Mouse (Mus musculus): ENCODE measurements around the gene Tmem119. TPM values are rescaled to one million over a fixed set of nuclear protein-coding genes. Genes with fewer than 3 reads are reported as not detected.
"Not testable (repeated sequence)": the region's sequence is repeated elsewhere in the genome, so short reads cannot be mapped to it uniquely, and the experiment has no call there.

The Tmem119 gene
- total RNA-seq, 2 experiments from 2014 or later, result 18.4 to 23.9 TPM

GRCm38 (mm10) chr5:113824228-113824627 lies 23.9 kb upstream of the Tmem119 start:
- DNase-seq (ENCODE audit: extremely low spot score in 1 of 2, low spot score in 1 of 2), result no peak

- DNase-seq (ENCODE audit: extremely low spot score in 1 of 2, low spot score in 1 of 2), result no peak
Measured at GRCm38 (mm10) chr5:113818572-113818971, 18.3 kb upstream of the Tmem119 start.

DNA sequence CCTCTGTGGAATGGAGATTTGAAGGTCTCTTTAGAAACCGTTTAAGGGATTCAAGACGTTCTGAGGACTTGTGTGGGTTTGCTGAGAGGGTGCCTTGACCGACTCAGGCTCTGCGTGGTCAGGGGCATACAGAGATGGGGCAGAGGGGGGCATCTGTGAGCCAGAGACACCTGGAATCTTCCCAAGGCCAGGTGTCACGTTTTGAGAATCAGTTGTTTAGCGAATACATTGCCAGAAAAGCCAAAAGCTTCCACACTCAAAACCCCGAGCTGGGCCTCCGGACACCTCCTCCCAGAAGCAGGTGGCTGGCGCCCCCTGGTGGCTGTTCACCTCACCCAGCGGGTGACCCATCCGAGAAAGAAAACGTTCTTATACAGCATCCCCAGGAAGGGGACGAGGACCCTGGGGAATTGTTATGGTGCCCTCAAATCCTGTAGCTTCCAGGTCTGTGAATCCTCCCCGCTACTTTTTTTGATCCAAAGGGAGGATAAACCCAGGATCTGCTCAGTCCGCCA lies 15.4 kb upstream of the Tmem119 start:
- DNase-seq (ENCODE audit: extremely low spot score in 1 of 2, low spot score in 1 of 2), result peak; percentile 59 to 85

GRCm38 (mm10) chr5:113815041-113815389 lies 14.7 kb upstream of the Tmem119 start:
- DNase-seq (ENCODE audit: extremely low spot score in 1 of 2, low spot score in 1 of 2), result no peak

DNA sequence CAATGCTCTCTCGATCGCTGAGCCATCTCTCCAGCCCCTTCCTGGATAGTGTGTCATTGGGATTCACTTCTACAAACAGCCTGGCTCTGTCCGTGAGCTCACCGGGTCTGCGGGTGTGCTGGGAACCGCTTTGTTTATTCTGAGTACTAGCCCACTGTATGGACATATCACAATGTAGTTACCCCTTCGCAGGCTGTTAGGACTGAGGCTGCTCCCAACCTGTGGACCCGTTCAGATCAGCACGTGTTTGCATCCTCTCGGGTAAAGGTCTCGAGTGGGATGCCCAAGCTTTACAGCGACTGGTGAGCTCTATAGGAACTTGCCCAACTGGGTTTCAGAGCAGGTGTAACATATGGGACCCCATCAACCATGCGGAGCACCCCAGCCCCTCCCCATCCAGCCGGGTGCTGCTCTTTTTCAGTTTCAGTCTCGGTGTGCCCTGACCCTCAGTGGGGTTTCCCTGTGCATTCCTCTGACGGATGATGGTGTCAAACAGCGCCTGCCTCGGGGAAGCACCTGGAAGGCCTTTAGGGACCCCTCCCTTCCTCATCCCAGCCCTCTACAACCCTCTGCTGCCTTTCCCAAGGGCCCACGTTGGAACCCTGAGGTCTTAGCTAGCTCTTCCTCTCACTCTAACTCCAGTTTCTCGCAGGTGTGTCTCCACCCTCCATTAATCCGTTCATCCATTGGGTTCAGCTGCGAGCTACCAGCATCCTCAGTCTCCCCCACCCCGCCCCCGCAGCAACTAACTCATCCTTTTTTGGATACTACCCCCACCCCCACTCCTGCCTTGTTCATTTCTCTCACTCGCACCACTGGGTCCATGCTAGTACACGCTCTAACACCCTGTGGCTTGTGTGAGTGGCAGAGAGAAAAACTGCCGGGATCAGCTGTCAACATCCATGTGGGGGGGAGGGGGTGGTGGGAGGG lies 14.1 kb upstream of the Tmem119 start:
- DNase-seq (ENCODE audit: extremely low spot score in 1 of 2, low spot score in 1 of 2), result no peak

DNA sequence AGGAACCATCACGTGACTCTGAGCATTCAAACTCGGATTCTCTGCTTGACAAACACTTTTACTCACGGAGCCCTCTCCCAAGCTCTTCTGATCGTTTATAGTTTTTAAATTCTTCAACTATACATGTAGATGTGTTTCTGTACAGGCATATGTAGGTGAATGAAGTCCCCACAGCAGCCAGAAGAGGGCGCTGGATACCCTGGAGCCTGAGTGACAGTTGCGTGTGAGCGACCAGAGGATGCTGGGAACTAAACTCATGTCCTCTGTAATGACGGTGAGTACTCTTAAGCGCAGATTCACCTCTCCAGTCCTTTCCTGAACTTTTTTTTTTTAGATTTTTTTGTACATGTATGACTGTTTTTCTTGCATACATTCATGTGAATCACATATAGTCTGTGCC lies 13.3 kb upstream of the Tmem119 start:
- DNase-seq (ENCODE audit: extremely low spot score in 1 of 2, low spot score in 1 of 2), result no peak

DNA sequence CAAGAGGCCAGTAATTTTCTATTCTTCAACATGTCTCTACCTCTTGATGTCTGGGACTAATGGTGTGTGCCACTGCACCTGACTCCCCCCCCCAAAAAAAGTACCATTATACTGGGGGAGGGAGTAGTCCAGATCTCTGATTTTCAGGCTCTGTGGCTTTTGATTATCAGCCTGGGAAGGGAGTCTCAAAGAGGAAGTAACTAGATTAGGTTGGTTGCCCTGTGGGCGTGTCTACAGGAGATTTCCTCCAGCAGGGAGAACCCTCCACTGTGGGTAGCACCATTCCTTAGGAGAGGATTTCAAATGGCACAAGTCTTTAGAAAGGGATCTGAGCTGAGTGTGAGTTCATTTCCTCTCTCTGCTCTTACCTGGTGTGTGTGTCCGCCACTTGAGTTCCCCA lies 12.3 kb upstream of the Tmem119 start:
- DNase-seq (ENCODE audit: extremely low spot score in 1 of 2, low spot score in 1 of 2), result no peak

DNA sequence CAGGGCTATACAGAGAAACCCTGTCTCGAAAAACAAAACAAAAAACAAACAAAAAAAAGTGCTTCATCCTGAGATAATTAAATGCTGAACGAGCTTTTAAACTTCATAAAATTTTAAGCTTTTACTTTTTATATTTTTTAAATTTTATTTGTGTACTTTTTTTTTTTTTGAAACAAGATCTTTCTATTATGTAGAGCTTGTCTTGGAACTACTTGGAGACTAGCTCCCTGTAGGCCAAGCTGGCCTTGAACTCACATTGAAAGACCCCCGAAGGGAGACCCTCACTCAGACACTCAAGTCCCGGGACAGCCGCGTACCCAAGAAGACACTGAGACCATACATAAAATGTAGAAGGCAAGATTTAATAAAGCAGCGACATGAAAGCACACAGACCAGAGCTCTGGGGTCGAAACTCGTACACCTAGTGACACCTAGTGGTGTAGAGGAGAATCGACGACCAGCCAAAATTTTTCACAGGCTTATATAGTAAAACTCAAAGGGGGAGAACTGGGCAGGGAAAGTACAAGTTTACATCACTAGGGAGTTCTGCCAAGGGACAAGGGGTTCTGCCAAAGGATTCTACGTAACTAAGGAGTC lies 11.6 kb upstream of the Tmem119 start:
- DNase-seq (ENCODE audit: extremely low spot score in 1 of 2, low spot score in 1 of 2), result not testable (repeated sequence)

GRCm38 (mm10) chr5:113810111-113810510 lies 9.8 kb upstream of the Tmem119 start:
- no peak for DNase-seq (ENCODE audit: extremely low spot score in 1 of 2, low spot score in 1 of 2)

DNA sequence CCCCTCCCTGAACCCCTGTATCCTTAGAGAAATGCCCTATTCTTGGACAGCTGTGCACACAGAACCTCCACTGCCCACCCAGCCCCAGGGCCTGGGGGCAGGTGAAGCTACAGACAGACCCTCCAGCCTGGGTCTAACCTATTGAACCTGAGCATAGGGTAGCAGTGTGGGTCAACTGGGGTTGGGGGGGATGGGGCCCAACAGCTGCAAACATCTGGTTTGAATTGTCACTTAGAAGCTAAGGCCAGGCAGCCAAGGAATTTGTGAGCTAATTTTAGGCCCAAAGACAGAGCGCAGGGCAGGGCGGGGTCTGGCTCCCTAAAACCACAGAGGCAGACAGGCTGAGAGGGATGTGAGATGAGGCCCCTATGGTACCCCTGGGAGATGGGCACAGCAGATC lies 7.9 kb upstream of the Tmem119 start:
- DNase-seq (ENCODE audit: extremely low spot score in 1 of 2, low spot score in 1 of 2), result no peak

- DNase-seq (ENCODE audit: extremely low spot score in 1 of 2, low spot score in 1 of 2), result no peak
Measured at GRCm38 (mm10) chr5:113807712-113808111, 7.4 kb upstream of the Tmem119 start.

- DNase-seq (ENCODE audit: extremely low spot score in 1 of 2, low spot score in 1 of 2), result no peak
Measured at GRCm38 (mm10) chr5:113806414-113806813, 6.1 kb upstream of the Tmem119 start.

- DNase-seq (ENCODE audit: extremely low spot score in 1 of 2, low spot score in 1 of 2), result no peak
Measured at GRCm38 (mm10) chr5:113805301-113805700, 5.0 kb upstream of the Tmem119 start.

DNA sequence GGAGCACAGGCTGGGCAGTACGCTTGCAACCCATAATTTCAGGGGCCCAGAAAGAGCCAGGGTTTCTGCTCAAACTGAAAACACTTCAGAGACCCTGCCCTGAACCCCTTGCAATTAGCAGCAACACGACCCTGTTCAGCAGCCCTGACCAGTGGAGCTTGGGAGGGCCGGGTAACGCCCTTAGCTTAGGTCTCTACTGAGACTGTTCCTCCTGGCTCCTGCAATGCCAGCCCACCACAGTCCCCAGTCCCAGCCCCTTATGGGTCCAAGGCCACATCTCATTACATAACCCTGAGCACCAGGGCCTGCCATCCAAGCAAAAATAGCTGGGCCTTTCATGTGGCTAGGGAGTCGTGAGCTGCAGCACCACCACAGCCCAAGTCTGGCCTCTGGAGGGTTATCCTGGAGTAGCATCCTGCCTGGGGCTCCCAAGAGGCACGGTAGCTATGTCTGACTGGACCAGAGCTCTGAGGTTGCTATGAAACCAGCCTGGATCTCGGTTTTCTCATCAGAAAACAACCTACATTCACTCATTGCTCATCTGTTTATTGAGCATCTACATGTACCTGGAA lies 4.2 kb upstream of the Tmem119 start:
- no peak for DNase-seq (ENCODE audit: extremely low spot score in 1 of 2, low spot score in 1 of 2)

DNA sequence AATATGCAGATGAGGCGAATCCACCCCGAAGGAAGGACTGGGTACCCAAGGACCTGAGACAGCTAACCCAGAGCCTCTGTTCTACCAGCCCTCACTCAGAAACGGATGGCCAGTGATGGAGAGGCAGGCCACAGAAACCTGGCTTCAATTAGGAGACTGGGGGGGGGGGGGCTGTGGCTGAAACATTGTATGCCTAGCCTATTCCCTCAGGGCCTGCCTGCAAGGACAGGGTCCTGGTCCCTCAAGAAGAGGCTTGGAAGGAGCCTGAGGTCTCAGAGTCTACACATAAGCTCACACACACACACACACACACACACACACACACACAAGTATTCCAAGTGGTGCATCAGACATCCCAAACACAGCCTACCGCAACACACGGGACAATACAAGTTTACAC lies 625 bp downstream of the Tmem119 start:
- DNase-seq (ENCODE audit: extremely low spot score in 1 of 2, low spot score in 1 of 2), result no peak

DNA sequence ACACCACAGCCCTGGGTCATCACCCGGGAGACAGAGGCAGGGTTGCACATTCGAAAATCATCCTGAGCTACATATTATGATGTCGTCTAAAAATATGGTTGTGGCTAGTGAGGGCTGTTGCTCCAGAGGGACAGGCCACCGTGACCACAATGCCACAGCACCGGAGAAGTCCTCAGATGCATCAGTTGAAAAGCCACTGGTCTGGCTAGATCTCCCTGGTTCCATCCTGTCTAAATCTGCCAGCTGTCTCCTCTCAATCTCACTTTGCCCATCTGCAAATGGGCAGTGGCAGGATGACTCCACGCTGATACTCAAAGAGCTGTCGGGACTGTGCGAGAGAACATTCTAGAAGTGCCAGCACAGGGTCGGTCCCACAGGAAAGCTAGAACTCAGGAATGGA lies 1.8 kb downstream of the Tmem119 start:
- DNase-seq (ENCODE audit: extremely low spot score in 1 of 2, low spot score in 1 of 2), result no peak

DNA sequence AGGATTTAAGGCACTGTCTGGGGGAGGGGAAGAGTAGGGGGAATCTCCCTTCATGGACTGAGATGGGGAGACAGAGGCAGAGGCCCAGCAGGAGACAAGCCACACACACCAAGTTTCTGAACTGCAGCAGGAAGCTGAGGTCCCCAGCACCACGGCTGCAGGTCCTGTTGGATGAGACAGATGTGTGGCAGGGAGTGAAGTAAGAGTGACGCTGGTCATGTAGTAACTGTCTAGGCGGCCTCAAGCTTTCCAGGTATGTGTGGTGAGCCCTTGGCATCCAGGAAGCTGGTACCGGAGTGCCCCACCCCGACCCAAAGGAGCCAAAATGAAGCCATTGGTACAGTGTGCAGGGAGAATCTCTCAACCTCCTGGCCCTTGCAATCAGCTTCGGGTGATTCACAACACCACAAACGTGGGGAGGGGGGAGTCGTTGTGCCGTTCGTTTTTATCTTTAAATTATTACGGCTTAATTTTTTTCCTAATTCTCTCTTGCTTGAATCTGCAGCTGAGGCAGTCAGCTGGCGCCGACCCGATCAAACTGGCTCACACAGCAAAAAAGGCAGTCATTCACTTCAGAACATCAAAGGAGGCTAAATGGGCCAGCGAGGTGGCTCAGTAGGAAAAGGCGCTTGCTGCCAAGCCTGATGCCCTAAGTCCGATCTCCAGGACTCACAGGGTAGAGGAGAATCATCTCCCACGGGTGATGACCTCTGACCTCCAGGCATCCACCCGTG lies 3.0 kb downstream of the Tmem119 start:
- DNase-seq (ENCODE audit: extremely low spot score in 1 of 2, low spot score in 1 of 2), result no peak

- no peak for DNase-seq (ENCODE audit: extremely low spot score in 1 of 2, low spot score in 1 of 2)
Measured at GRCm38 (mm10) chr5:113796401-113797148, 3.7 kb downstream of the Tmem119 start.

DNA sequence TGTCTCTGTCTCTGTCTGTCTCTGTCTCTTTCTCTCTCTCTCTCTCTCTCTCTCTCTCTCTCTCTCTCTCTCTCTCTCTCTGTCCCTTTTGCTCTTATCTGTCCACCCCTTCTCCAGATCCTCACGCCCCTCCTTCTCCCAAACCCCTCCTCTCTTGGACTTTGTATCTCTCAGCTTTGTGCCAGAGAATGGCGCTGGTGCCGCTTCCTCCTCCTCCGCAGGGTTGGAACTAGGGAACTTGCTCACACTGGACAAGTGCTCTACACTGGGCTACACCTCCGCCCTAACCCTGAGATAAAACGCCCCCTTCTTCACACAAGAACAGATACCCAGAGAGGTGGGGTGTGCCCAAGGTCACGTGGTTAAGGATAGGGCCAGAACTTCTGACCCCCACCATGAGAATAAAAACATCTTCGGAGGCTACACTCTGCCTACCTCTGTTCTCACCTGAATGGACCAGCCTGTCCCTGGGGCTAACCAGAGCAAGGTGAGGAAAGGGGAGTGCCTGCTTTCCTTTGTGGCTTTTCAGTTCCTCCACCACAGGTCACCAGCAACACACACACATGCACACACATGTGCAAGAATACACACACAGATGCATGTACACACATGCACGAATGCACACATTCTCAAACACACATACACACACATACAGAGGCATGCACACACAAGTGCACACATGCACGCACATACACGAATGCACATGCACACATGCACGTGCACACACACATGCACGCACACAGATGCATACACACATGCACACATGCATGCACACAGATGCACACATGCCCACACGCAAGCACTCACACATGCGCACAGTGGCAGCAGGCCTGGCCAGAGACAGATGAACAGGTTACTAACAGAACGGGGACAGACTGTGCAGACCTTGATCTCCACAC lies 8.9 kb downstream of the Tmem119 start:
- DNase-seq (ENCODE audit: extremely low spot score in 1 of 2, low spot score in 1 of 2), result no peak

Data from layer of hippocampus, postnatal 25 days (tissue).